In genomic region chr3:27859161-27859561, GRCm38 (mm10) we compare ENCODE assay signal across 9 mouse cellular contexts. TPM values are rescaled to one million over a fixed set of nuclear protein-coding genes. Genes with fewer than 3 reads are reported as not detected.
DNase-seq lines count a peak whose midpoint lies in the region; ATAC-seq lines count a peak whose summit lies in the region.
"Had no signal": no experiment of that assay in that cellular context is flagged by ENCODE, and none has a peak within 500 bp of the region (broad histone marks: within the 10 kb centered on the region; RNA-seq: fewer than 3 reads in every experiment).

No protein-coding gene starts in this region.

- H3K9ac ChIP-seq in kidney, embryonic 15.5 days: no peak overlapping the region

- no peaks in the 10 kb centered on the region for H3K36me3 ChIP-seq in kidney, embryonic 15.5 days

- peaks cover 76% of the 10 kb centered on the region for H3K4me1 ChIP-seq in kidney, embryonic 15.5 days

- no peaks in the 10 kb centered on the region for H3K27me3 ChIP-seq in kidney, embryonic 15.5 days

- peak overlapping the region; percentile 44 for H3K4me2 ChIP-seq in kidney, embryonic 15.5 days

- 6% methylated on average over 5 of the region's 5 CpGs for WGBS in kidney, embryonic 15.5 days

- H3K27ac ChIP-seq in kidney, embryonic 15.5 days: peak overlapping the region; percentile 80

- peak; percentile 18 for DNase-seq in adrenal gland, postnatal 10 days
- DNase-seq in adrenal gland, postnatal 36 days: no peak
- DNase-seq in forelimb bud, embryonic 11.5 days (ENCODE audit: low read depth, low spot score): peak; percentile 49
- DNase-seq in lung, postnatal 4 days: peak; percentile 27 to 50
- DNase-seq in right cerebral cortex, postnatal 4 days: no peak
- DNase-seq in natural killer cell, adult 2 months (ENCODE audit: low spot score in 2 of 2): no peak
- DNase-seq in right cerebral cortex, postnatal 14 days: no peak

- H3K9me3 ChIP-seq in kidney, embryonic 15.5 days (replicated peaks): no peaks in the 10 kb centered on the region

- H3K4me3 ChIP-seq in kidney, embryonic 15.5 days (replicated peaks): no peak overlapping the region
- H3K4me3 ChIP-seq: erythroblast, embryonic 14.5 days had no signal

- ATAC-seq in kidney, embryonic 15.5 days (replicated peaks; ENCODE audit: low FRiP score): peak; percentile 59

RNA-seq across cellular contexts. Expression of gene Tmem212, which starts 37.0 kb away (rescaled TPM):
- total RNA-seq in adrenal gland, postnatal 10 days (2021): not detected
- total RNA-seq in adrenal gland, postnatal 36 days (2021): not detected
- not detected in 2 replicates for polyA plus RNA-seq in kidney, embryonic 15.5 days (2015; fragmentation: Nextera tagmentation; extraction: Ambion mirVana)
- polyA plus RNA-seq: erythroblast, embryonic 14.5 days had no signal

Comparison
In these comparisons a context has a peak if more than half of its experiments do, and no peak if none do; other contexts are left out.
1. DNase-seq: peak in adrenal gland, postnatal 10 days (single experiment), forelimb bud, embryonic 11.5 days (single experiment) and lung, postnatal 4 days (2 of 2); none in adrenal gland, postnatal 36 days (0 of 2), right cerebral cortex, postnatal 4 days (single experiment), natural killer cell, adult 2 months (0 of 2) and right cerebral cortex, postnatal 14 days (single experiment).